Mouse (Mus musculus): ENCODE results near the gene Lman1l. TPM values are rescaled to one million over a fixed set of nuclear protein-coding genes. Genes with fewer than 3 reads are reported as not detected.

Lman1l gene
- polyA plus RNA-seq, 2 experiments = not detected

GRCm38 (mm10) chr9:57639661-57640328 is 19.2 kb upstream of the Lman1l start:
- no peak for ATAC-seq (ENCODE audit: insufficient read depth)
- TF ChIP-seq EP300 (IDR thresholded peaks at IDR 0.05; ENCODE audit: low read depth) (no peak), CTCF (IDR thresholded peaks at IDR 0.05; ENCODE audit: low read depth) (no peak)
- H3K9ac ChIP-seq (replicated peaks) = peak overlapping the region; percentile 47
- WGBS (ENCODE audit: insufficient replicate concordance) = 42% methylated on average over 5 of the region's 5 CpGs
- no peaks in the 10 kb centered on the region for H3K27me3 ChIP-seq (ENCODE audit: control insufficient read depth, insufficient read depth, low read length)
- peak overlapping the region; percentile 34 to 38; a peak in 3 of 4 replicates for H3K4me3 ChIP-seq (ENCODE audit: insufficient read depth in 1 of 2, low read depth in 2 of 2, low read length in 2 of 2)
- H3K9me3 ChIP-seq (ENCODE audit: control insufficient read depth, low read length) = no peaks in the 10 kb centered on the region
- peaks cover 68 to 71% of the 10 kb centered on the region in 2 experiments for H3K4me1 ChIP-seq (replicated peaks; ENCODE audit: control insufficient read depth in 2 of 2, insufficient read depth in 2 of 2, low read length in 1 of 2)
- no peaks in the 10 kb centered on the region for H3K36me3 ChIP-seq (replicated peaks; ENCODE audit: control insufficient read depth, insufficient read depth, low read depth)
- peak overlapping the region; percentile 75 for H3K4me2 ChIP-seq (ENCODE audit: low read depth)
- DNase-seq (ENCODE audit: low read depth in 3 of 3, low spot score in 3 of 3) = no peak
- H3K27ac ChIP-seq = peak overlapping the region; percentile 52

- Histone ChIP-seq H3K4me2 (ENCODE audit: low read depth) (peak overlapping the region; percentile 75), H3K36me3 (replicated peaks; ENCODE audit: control insufficient read depth, insufficient read depth, low read depth) (no peaks in the 10 kb centered on the region), H3K27me3 (ENCODE audit: control insufficient read depth, insufficient read depth, low read length) (no peaks in the 10 kb centered on the region), H3K4me1 (replicated peaks; ENCODE audit: control insufficient read depth in 2 of 2, insufficient read depth in 2 of 2, low read length in 1 of 2) (peaks cover 66 to 70% of the 10 kb centered on the region in 2 experiments), H3K9me3 (ENCODE audit: control insufficient read depth, low read length) (no peaks in the 10 kb centered on the region), H3K27ac (peak overlapping the region; percentile 52), H3K9ac (replicated peaks) (peak overlapping the region; percentile 51), H3K4me3 (ENCODE audit: insufficient read depth in 1 of 2, low read depth in 2 of 2, low read length in 2 of 2) (0 out of 4 replicates have a peak overlapping the region, but pooled peaks of 1 of the 2 experiments have one; percentile 10)
- peak; percentile 81 for ATAC-seq (ENCODE audit: insufficient read depth)
- no peak for TF ChIP-seq CTCF (IDR thresholded peaks at IDR 0.05; ENCODE audit: low read depth)
- DNase-seq (ENCODE audit: low read depth in 3 of 3, low spot score in 3 of 3) = peak in 2 of 3 experiments; percentile 49 to 62
- WGBS (ENCODE audit: insufficient replicate concordance) = 12% methylated on average over 8 of the region's 8 CpGs
Measured at GRCm38 (mm10) chr9:57638651-57639459, 18.3 kb upstream of the Lman1l start.

GRCm38 (mm10) chr9:57637741-57638322 is 17.3 kb upstream of the Lman1l start:
- Histone ChIP-seq H3K4me1 (replicated peaks; ENCODE audit: control insufficient read depth in 2 of 2, insufficient read depth in 2 of 2, low read length in 1 of 2) (peaks cover 62 to 65% of the 10 kb centered on the region in 2 experiments), H3K4me2 (ENCODE audit: low read depth) (peak overlapping the region; percentile 75), H3K27me3 (ENCODE audit: control insufficient read depth, insufficient read depth, low read length) (no peaks in the 10 kb centered on the region), H3K4me3 (ENCODE audit: insufficient read depth in 1 of 2, low read depth in 2 of 2, low read length in 2 of 2) (no peak overlapping the region), H3K36me3 (replicated peaks; ENCODE audit: control insufficient read depth, insufficient read depth, low read depth) (no peaks in the 10 kb centered on the region), H3K27ac (no peak overlapping the region), H3K9ac (replicated peaks) (no peak overlapping the region; the same call in 1 of the 2 replicates), H3K9me3 (ENCODE audit: control insufficient read depth, low read length) (no peaks in the 10 kb centered on the region)
- TF ChIP-seq CTCF (IDR thresholded peaks at IDR 0.05; ENCODE audit: low read depth) = no peak
- DNase-seq (ENCODE audit: low read depth in 3 of 3, low spot score in 3 of 3) = no peak
- 15% methylated on average over 6 of the region's 6 CpGs for WGBS (ENCODE audit: insufficient replicate concordance)
- ATAC-seq (ENCODE audit: insufficient read depth) = no peak

DNA sequence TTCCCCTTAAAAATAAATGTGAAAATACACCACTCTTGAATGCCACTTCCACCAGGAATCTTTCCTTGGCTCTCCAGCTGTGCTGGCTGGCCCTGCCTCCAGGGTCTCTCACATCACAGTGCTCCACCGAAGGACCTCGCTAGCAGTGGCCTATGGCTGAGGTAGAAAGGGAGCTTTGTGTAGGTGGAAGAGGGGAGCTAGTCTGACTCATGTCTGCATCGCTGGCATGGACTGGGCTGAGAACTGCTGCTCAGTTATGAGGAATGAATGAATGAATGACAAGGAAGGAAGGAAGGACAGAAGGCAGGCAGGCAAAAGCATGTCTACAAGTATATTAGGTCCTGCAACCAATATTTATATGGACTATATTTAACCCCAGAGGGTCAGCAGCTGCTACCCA is 16.7 kb upstream of the Lman1l start:
- no peak for DNase-seq (ENCODE audit: low read depth in 3 of 3, low spot score in 3 of 3)
- H3K4me3 ChIP-seq (ENCODE audit: insufficient read depth in 1 of 2, low read depth in 2 of 2, low read length in 2 of 2) = no peak overlapping the region
- WGBS (ENCODE audit: insufficient replicate concordance) = 51% methylated on average over 3 of the region's 3 CpGs
- no peaks in the 10 kb centered on the region for H3K9me3 ChIP-seq (ENCODE audit: control insufficient read depth, low read length)
- H3K9ac ChIP-seq (replicated peaks) = no peak overlapping the region
- peaks cover 57 to 61% of the 10 kb centered on the region in 2 experiments for H3K4me1 ChIP-seq (replicated peaks; ENCODE audit: control insufficient read depth in 2 of 2, insufficient read depth in 2 of 2, low read length in 1 of 2)
- TF ChIP-seq EP300 (IDR thresholded peaks at IDR 0.05; ENCODE audit: low read depth) (no peak), CTCF (IDR thresholded peaks at IDR 0.05; ENCODE audit: low read depth) (no peak)
- H3K4me2 ChIP-seq (ENCODE audit: low read depth) = no peak overlapping the region
- ATAC-seq (ENCODE audit: insufficient read depth) = no peak
- H3K36me3 ChIP-seq (replicated peaks; ENCODE audit: control insufficient read depth, insufficient read depth, low read depth) = no peaks in the 10 kb centered on the region
- H3K27me3 ChIP-seq (ENCODE audit: control insufficient read depth, insufficient read depth, low read length) = no peaks in the 10 kb centered on the region
- H3K27ac ChIP-seq = no peak overlapping the region
